Mouse (Mus musculus) testis, adult 2 months (tissue): ENCODE measurements at regions not wholly inside any gene's neighbourhood (a gene's known extent, or its start where the extent isn't known, plus 50 kb on each side); places are given as distances from the start of the nearest gene placed in this dataset.

ENCODE experiments used
- CTCF ChIP-seq: fragments of 200-500 bp; IDR thresholded peaks from 2 replicates; pipeline ENCODE4 v1.5.1; 2012; ENCODE audit warnings: low read depth, mild to moderate bottlenecking, inconsistent platforms, low read length, moderate library complexity; ENCODE audit not compliant: control insufficient read depth, insufficient read depth, insufficient replicate concordance
- POLR2A ChIP-seq: fragments of 200-500 bp; IDR thresholded peaks from 2 replicates; pipeline ENCODE4 v1.6.1; 2012; ENCODE audit warnings: low read depth, mild to moderate bottlenecking, inconsistent platforms, low read length, moderate library complexity; ENCODE audit not compliant: control insufficient read depth

- TF ChIP-seq CTCF (peak; percentile 68; the same call in 1 of the 2 replicates), POLR2A (no peak)
Measured at GRCm38 (mm10) chr12:52408307-52408895, 95.4 kb upstream of the Arhgap5 start.
